Mouse (Mus musculus): Measurements from ENCODE around the gene Rnf225.
"Not testable (repeated sequence)": the region's sequence is repeated elsewhere in the genome, so short reads cannot be mapped to it uniquely, and the experiment has no call there.

The Rnf225 gene

DNA sequence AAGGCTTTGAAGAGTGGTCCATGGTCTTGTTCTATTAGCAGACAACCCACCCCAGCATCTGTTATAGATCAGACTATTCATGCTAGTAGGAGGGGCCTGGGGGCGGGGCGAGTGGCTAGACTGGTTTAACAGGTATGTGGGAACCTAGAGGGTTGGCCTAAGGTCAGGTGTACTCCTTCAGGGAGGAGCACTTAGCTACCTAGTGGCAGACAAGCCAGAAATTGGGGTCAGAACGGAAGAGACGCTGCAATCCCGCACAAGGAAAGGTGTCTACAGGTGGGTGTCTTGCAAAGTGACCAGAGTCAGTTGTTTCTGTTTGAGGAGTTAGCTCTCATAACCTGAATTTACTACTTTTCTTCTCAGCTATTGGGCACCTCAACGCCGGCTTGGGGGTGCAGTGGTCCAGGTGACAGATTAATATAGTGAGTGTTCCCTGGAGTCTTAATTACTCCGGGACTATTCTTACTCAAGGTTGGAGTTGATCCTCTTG lies at the start of gene Rnf225:
Rnf225 (plus strand) TSS at position 226 of the 490 bp plus-strand sequence.
- DNase-seq (ENCODE audit: low read depth, low spot score) = no peak

DNA sequence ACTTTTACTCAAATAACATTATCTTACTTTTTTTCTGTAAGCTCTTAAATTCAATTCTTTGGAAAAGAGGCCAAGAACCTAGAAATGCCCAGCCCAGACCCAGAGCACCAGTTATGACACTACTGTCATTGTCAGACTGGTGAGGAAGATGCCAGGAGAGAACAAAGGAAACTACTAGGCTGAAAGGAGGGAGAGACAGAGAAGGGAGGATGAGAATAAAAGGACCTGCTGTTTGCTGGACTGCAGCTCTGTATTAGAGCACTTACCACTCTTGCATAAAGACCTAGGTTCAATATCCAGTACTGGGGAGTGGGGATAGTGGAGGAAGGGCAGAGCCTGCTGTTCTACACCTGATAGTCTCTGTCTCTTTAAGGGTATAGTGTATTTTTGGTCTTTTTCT lies 47.2 kb upstream of the Rnf225 start:
- DNase-seq (ENCODE audit: low read depth, low spot score) = no peak

DNA sequence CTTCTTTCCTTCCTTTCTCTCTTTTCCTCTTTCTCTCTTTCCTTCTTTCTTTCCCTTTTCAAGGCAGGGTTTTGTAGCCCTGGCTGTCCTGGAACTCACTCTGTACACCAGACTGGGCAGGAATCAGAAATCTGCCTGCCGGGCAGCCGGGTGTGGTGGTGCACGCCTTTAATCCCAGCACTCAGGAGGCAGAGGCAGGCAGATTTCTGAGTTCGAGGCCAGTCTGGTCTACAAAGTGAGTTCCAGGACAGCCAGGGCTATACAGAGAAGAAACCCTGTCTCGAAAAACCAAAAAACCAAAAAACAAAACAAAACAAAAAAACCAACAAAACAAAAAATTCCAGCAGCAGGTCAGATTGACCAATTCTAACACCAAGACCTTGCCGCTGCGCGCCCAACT lies 46.7 kb upstream of the Rnf225 start:
- DNase-seq (ENCODE audit: low read depth, low spot score) = not testable (repeated sequence)

DNA sequence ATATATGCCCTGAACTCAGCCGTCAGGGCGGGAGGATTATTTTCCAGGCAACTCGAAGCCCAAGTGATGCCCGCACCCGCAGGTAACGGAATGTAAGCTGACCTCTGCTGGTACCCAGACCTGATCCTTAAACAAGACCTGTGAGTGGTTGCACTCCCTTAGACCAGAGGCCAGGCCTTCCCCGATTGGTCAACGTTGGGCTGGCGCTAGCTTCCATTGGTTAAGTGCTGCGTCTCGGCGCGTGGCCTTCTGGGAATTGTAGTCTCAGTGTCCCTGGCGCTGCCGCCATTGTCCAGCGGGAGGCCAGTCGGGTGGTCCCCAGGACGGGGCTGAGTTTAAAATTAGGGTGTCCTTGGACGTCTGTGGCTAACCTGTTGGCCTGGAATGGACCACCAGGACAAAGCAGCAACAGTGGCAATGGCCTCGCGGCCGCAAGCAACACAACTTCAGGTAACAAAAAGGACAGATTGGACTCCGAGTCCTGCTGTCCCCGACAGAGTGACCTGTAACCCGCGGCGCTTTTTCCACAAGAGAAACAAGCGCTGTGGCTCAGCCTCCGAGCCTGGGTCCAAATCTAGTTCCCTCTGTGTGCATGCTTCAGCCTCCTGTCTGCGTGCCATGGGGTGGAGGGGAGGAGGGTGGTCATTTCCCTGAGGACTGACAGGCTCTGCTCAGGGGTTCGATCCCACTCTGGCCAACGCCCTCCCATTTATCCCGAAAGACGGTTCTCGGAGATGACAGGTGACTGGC lies 46.1 kb upstream of the Rnf225 start, which contains the start of gene Zfp128:
Zfp128 (plus strand) TSS at position 267 of the 750 bp plus-strand sequence.
- peak; percentile 88 for DNase-seq (ENCODE audit: low read depth, low spot score)

DNA sequence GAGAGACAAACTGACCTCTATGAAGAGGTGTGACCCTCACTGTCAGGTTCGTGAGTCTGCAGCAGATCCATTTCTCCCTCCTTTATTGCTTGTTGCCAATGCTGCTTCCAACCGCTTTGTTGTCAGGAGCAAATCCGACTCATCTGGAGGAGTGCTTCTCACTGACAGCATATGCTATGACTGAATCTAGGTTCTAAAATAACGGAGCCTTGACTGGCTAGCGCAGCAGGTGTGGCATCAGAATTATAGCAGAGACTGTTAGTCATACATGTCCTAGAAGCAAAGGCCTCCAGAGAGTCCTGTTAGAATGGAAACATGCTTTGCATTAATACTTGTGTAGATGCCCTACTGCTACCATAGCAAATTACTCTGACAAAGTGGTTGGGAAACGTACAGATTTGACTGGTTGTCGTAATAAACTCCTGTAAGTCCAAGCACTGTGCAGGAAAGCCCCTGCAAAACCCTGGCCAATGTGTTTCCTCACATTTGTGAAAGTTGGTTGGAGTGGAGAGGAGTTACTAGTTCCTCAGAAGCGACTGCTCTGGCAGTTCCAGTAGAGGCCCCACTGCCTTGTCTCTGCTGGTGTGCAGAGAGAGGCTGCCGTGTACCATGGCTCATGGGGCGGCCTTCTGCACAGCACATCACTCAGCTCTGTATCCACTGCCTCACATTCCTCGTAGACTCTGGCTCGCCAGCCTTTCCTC lies 40.5 kb upstream of the Rnf225 start:
- no peak for DNase-seq (ENCODE audit: low read depth, low spot score)

DNA sequence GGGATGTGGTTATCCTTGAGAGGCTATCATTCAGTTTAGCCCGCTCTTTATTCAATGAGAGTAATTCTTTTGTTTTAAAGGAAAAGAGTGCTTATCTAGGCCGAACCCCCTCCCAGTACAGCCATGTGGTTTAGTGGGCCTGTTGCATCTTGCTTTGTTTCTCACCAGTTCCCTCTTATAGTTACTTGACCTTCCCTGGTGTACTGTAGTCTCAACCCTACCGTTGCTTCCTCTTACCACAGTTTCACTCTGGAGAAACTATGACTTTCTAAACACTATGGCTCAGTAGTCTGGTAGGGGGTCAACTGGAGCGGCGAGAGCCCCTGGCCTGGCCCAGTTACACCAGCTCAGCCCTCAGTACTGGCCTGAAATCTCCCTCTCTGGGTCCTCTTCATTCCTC lies 39.6 kb upstream of the Rnf225 start:
- DNase-seq (ENCODE audit: low read depth, low spot score) = no peak

DNA sequence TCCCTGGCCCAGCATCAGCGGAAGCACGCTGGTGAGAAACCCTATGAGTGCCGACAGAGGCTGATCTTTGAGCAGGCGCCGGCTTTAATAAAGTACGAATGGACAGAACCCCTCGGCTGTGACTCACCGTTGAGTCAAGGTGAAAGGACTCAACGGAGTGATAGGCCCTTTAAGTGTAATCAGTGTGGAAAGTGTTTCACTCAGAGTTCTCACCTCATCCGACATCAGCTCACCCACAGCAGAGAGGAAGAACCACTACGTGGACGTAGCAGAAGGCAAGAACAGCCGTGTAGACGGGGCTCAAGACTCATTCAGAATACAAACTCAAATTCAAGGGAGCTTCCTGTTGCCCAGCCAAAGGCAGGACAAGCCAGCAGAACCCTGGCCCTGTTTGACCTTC lies 36.3 kb upstream of the Rnf225 start:
- DNase-seq (ENCODE audit: low read depth, low spot score) = peak; percentile 33

DNA sequence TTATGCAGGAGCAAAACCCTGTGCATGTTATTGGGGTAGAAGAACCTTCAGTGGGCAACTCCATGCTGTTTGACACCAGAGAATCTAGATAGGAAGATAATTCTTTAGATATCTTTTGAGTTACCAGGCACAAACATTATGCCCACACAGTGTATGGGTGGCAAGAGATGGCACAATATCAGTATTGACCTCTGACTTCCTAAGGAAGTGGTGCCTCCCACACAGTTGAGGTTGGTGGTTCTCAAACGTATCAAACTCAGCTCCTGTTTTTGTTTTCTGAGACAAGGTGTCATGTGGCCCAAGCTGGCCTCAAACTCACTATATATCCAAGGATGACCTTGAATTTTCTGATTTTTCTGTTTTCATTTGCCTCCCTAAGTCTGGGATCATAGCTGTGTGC lies 35.9 kb upstream of the Rnf225 start:
- DNase-seq (ENCODE audit: low read depth, low spot score) = peak; percentile 29

DNA sequence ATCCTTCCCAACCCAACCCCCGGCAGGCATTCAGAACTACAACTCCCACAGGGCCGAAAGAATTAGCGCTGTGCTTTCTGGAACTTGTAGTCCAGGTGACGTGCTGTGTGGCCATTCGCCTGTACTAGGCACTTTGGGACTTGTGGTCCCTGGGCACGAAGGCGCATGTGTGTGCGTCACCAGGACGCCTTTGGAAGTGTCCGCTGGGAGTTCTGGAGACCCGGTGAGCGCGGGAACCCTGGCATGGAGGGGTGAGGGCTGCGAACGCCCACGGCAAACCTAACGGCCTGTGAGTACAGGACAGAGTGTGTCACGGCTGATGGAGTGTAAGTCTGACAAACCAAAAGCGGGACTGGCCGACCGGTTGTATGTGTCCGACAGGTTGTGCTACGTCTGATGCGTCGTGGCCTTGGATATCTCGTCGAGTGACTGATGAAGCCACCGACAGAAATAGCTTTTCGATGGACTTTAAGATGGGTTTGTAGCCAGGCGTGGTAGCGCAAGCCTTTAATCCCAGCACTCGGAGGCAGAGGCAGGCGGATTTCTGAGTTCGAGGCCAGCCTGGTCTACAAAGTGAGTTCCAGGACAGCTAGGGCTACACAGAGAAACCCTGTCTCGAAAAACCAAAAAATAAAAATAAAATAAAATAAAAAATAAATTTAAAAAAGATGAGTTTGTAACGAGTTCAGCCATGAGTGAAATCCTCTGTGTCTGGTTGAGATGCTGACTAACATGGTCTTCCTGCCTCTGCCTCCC lies 29.4 kb upstream of the Rnf225 start, which contains the start of gene Zscan22:
Zscan22 (plus strand) TSS at position 161 of the 756 bp plus-strand sequence.
- peak; percentile 88 for DNase-seq (ENCODE audit: low read depth, low spot score)

DNA sequence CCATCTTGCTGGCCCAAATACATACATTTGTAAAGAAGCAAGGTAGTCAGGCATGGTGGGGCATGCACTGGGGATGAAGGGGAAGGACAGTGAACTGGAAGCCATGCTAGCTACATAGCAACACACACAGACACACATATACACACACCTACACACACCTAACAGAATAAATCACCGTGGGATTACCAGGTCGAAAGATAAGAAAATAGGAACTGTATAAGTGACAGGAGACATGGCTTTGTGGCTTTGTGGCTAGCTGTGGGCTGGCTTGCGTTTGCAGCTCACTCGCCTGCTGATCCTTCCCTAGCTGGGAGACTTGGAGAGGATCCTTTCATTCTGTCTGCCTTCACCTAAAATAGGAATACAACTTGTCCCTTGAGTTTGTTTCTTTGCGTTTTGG lies 25.7 kb upstream of the Rnf225 start:
- DNase-seq (ENCODE audit: low read depth, low spot score) = no peak

DNA sequence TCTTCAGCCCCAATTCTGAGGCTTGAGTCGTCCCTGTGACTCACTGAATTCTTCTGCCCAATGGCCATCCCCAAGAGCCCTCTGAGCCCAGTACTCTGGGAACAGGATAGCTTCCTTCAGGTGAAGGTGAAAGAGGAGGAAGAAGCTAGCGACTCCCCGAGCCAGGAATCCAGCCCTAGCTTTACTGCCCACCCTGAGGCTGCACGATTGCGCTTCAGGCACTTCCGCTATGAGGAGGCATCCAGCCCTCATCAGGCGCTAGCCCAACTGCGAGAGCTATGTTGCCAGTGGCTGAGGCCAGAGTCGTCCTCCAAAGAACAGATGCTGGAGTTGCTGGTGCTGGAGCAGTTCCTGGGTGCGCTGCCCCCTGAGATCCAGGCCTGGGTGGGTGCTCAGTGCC lies 23.6 kb upstream of the Rnf225 start:
- DNase-seq (ENCODE audit: low read depth, low spot score) = no peak

DNA sequence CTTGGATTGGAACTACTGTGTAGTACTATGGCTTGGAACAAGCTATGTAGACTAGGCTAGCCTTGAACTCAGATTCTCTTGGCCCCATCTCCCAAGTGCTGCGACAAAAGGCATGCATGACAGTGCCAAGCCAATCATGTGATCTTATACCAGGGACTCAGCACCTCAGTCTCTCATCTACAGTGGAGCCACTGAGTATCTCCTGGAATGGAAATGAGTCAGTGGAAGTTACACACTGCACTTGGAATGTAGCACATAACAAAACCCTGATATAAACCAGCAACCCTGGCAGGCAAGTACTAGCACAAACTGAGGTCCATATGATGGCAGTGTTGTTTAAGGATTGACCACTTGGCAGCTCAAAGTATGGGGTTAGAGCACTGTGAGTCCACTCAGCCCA lies 22.1 kb upstream of the Rnf225 start:
- DNase-seq (ENCODE audit: low read depth, low spot score) = no peak

DNA sequence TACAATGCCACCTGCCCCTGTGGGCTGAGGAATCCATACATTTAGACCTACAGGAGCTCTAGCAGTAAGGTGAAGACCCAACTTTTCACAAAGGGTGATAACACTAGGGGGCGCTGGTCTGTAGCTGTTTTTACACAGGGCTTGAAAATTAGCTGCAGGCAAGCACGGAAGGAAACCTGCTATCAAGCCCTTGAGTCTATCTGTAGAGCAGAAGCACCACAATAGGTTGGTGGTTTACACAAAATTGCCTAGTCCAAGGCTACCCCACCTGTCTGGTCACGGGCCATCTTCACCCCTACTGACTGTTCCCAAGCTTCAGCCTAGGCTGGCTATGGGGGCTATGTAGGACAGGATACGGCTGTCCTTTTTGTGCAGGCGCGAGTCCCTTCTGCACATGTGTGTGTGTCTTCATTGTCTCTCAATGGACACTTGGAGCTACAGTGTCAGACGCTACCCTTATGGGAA lies 17.7 kb upstream of the Rnf225 start:
- peak; percentile 86 for DNase-seq (ENCODE audit: low read depth, low spot score)

DNA sequence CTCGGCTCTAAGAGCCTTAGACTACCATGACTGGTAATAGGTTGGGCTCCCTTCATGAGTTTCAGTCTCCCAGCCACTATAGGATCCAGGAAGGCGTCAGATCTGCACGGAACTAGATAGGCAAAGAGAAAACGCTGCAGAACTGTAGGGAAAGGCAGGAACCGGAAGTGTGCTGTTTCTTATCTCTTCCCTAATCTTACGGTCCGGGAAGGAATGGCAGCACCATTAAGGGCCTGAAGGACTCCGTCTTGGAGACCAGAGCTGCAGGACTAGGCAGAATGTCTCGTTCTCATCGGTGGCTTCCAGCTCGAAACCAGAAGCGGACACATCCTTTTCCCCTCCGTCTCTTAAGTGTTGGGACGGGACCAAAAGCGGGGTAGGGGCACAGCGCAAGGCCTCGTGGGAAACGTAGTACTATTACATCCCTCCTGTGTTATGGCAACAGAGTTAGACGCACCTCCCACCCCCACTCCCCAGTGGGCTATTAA lies 17.0 kb upstream of the Rnf225 start:
- DNase-seq (ENCODE audit: low read depth, low spot score) = peak; percentile 63

DNA sequence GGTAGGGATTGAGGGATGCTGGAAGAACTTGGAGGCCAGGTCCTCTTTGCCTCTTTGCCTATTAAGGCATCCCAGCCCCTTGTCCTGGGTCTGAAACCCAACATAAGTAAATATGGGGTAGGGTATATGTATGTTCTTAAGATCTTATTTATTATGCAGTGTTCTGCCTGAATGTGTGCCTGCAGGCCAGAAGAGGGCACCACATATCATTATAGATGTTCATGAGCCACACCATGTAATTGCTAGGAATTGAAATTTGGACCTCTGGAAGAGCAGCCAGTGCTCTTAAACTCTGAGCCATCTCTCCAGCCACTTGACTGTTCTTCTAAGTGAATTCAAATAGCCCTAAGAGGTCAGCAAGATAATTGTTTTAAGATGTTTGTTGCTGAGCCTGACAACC lies 13.7 kb upstream of the Rnf225 start:
- DNase-seq (ENCODE audit: low read depth, low spot score) = peak; percentile 50

DNA sequence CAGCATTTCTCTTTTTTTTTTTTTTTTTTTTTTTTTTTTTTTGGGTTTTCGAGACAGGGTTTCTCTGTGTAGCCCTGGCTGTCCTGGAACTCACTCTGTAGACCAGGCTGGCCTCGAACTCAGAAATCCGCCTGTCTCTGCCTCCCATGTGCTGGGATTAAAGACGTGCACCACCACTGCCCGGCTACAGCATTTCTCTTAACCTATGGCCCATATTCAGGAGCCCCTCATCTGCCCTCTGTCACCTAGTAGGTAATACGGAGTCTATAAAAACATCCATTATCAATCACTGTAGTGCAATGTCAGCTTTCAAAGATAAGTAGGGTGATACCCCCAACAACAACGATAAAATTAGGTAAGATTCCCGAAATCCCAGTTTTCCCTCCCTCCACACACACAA lies 6.7 kb upstream of the Rnf225 start:
- not testable (repeated sequence) for DNase-seq (ENCODE audit: low read depth, low spot score)

DNA sequence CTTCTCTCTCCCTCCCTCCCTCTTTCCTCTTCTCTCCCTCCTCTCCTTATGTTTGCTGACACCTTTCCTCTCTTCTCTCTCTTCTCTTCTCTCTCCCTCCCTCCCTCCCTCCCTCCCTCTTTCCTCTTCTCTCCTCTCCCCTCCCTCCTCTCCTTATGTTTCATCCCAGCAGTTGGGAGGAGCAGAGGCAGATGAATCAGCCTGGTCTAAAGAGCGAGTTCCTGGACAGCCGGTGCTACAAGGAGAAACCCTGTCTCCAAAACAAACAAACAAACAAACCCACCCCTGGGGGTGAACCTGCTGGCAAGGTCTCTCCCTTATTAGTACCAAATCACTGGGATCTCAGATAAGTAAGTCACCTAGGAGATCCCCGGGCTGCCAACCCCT lies 5.9 kb upstream of the Rnf225 start:
- no peak for DNase-seq (ENCODE audit: low read depth, low spot score)

DNA sequence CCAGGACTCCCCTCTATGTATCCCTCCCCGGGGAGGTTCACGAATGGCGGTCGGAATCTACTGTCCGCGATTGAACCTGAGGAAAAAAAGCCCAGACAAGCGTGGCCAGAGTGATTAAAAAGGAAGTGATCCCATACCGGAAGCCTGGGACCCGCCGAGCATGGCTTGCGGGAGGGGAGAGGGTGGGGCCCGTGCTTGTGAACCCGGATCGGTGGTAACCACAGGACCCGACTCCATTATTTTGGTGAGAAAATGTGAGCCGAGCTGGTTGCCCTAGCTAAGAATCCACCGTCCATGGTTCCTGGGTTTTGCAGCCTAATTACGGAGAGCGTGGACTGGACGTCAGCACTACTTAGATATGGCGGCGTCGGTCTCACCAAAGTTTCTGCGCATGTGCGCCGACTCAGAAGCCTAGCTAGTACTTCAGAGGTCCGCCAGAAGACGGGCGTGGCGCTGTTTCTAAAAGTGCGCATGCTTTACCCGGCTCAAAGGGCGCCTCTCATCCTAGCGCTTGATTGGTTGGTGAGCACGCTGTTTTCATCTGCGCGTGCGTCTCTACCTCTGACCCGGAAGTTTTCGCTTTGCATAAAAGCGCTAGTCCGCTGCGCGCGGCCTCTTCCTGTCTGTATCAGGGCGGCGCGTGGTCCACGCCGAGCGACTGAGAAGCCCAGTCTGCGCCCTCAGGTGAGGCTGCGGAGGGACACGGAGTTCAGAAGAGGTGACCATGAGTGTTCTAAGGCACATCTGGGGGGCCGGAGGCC lies 5.3 kb upstream of the Rnf225 start, which contains the start of gene Rps5:
Rps5 (plus strand) TSS at position 586 of the 761 bp plus-strand sequence.
- peak; percentile 99 for DNase-seq (ENCODE audit: low read depth, low spot score)

DNA sequence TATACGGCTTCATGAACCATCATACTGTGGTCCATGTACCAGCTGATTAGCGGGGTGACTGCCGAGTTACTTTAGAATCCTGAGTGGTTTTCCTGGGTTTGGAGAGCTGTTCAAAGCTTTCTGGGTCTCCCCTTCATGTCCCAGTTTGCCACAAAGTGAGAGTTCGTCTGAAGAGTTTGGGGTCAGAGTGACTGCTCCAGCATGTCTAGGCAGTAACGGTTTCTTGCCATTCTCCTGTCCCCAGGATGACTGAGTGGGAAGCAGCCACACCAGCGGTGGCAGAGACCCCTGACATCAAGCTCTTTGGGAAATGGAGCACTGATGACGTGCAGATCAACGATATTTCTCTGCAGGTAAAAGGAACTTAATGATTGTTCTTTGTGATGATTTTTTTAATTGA lies 4.5 kb upstream of the Rnf225 start:
- DNase-seq (ENCODE audit: low read depth, low spot score) = no peak

DNA sequence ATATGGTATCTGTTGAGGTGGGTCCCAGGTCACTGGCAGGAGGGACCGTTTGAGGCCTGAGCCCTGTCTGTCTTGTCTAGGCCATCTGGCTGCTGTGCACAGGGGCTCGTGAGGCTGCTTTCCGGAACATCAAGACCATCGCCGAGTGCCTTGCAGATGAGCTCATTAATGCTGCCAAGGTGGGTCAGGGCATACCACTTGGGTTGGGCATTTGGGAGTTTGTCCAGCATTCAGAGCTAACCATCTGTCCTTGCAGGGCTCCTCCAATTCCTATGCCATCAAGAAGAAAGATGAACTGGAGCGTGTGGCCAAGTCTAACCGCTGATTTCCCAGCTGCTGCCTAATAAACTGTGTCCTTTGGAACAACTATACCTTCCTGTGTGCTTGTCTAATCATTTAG lies 900 bp upstream of the Rnf225 start:
- DNase-seq (ENCODE audit: low read depth, low spot score) = no peak

Measured in CD4-positive helper T cell, adult 2 months (primary cell).